Mouse (Mus musculus) E14TG2a.4 (cell line): ENCODE data around the gene Dnal1.

Experiments used
- CTCF ChIP-seq: conservative IDR thresholded peaks from 2 replicates; pipeline ENCODE4 v1.5.1; 2014; ENCODE audit warnings: low read length
- NANOG ChIP-seq: IDR thresholded peaks from 2 replicates; pipeline ENCODE4 v1.6.1; 2014; ENCODE audit warnings: borderline replicate concordance, low read length, mixed read lengths
- POU5F1 ChIP-seq: IDR thresholded peaks from 2 replicates; pipeline ENCODE4 v1.6.1; 2014; ENCODE audit warnings: low read length, borderline replicate concordance

GRCm38 (mm10) chr12:84148622-84149012 is 34.5 kb downstream of the Dnal1 start:
- TF ChIP-seq CTCF (no peak), POU5F1 (no peak), NANOG (no peak)
